Mouse (Mus musculus): ENCODE data around the gene Gm36864.
"Not testable (repeated sequence)": the region's sequence is repeated elsewhere in the genome, so short reads cannot be mapped to it uniquely, and the experiment has no call there.

Gm36864 gene

GRCm38 (mm10) chr7:44235909-44236308, at the start of gene Gm36864:
Gm36864 (plus strand) TSS chr7:44236177.
- no peak for DNase-seq (ENCODE audit: low spot score)

- DNase-seq (ENCODE audit: low spot score) = not testable (repeated sequence)
Measured at GRCm38 (mm10) chr7:44186516-44186915, 49.5 kb upstream of the Gm36864 start.

- DNase-seq (ENCODE audit: low spot score) = not testable (repeated sequence)
Measured at GRCm38 (mm10) chr7:44187936-44188335, 48.0 kb upstream of the Gm36864 start, which contains the start of gene Klk1b24. Klk1b24 (plus strand) TSS chr7:44188236.

GRCm38 (mm10) chr7:44193466-44193865, 42.5 kb upstream of the Gm36864 start:
- DNase-seq (ENCODE audit: low spot score) = not testable (repeated sequence)

GRCm38 (mm10) chr7:44197891-44198290, 38.1 kb upstream of the Gm36864 start, which contains the start of gene Klk1b3:
Klk1b3 (plus strand) TSS chr7:44198191.
- DNase-seq (ENCODE audit: low spot score) = no peak

- not testable (repeated sequence) for DNase-seq (ENCODE audit: low spot score)
Measured at GRCm38 (mm10) chr7:44207135-44207534, 28.8 kb upstream of the Gm36864 start, which contains the start of gene Klk1b4. Klk1b4 (plus strand) TSS chr7:44207435.

- no peak for DNase-seq (ENCODE audit: low spot score)
Measured at GRCm38 (mm10) chr7:44208307-44208706, 27.7 kb upstream of the Gm36864 start.

- no peak for DNase-seq (ENCODE audit: low spot score)
Measured at GRCm38 (mm10) chr7:44215645-44216044, 20.3 kb upstream of the Gm36864 start, which contains the start of gene Klk1b5. Klk1b5 (plus strand) TSS chr7:44215945.

GRCm38 (mm10) chr7:44221601-44222000, 14.4 kb upstream of the Gm36864 start:
- not testable (repeated sequence) for DNase-seq (ENCODE audit: low spot score)

- DNase-seq (ENCODE audit: low spot score) = not testable (repeated sequence)
Measured at GRCm38 (mm10) chr7:44222335-44222734, 13.6 kb upstream of the Gm36864 start.

GRCm38 (mm10) chr7:44225076-44225475, 10.9 kb upstream of the Gm36864 start, which contains the start of gene Klk1:
Klk1 (plus strand) TSS chr7:44225360.
- no peak for DNase-seq (ENCODE audit: low spot score)

- no peak for DNase-seq (ENCODE audit: low spot score)
Measured at GRCm38 (mm10) chr7:44239913-44240312, 3.9 kb downstream of the Gm36864 start.

GRCm38 (mm10) chr7:44240712-44241111, 4.7 kb downstream of the Gm36864 start:
- DNase-seq (ENCODE audit: low spot score) = no peak

- no peak for DNase-seq (ENCODE audit: low spot score)
Measured at GRCm38 (mm10) chr7:44241163-44241562, 5.2 kb downstream of the Gm36864 start.

GRCm38 (mm10) chr7:44244080-44244479, 8.1 kb downstream of the Gm36864 start:
- DNase-seq (ENCODE audit: low spot score) = no peak

- peak; percentile 91 for DNase-seq (ENCODE audit: low spot score)
Measured at GRCm38 (mm10) chr7:44246055-44246983, 10.3 kb downstream of the Gm36864 start, which contains the start of the genes 1700028J19Rik and 2410002F23Rik. 1700028J19Rik (minus strand) TSS chr7:44246695. 2410002F23Rik (plus strand) TSS chr7:44246722.

- DNase-seq (ENCODE audit: low spot score) = peak; percentile 53
Measured at GRCm38 (mm10) chr7:44246984-44247470, 11.1 kb downstream of the Gm36864 start.

GRCm38 (mm10) chr7:44247971-44248370, 12.0 kb downstream of the Gm36864 start:
- no peak for DNase-seq (ENCODE audit: low spot score)

- no peak for DNase-seq (ENCODE audit: low spot score)
Measured at GRCm38 (mm10) chr7:44249248-44249647, 13.3 kb downstream of the Gm36864 start.

- not testable (repeated sequence) for DNase-seq (ENCODE audit: low spot score)
Measured at GRCm38 (mm10) chr7:44250732-44251275, 14.8 kb downstream of the Gm36864 start.

- no peak for DNase-seq (ENCODE audit: low spot score)
Measured at GRCm38 (mm10) chr7:44253023-44253616, 17.1 kb downstream of the Gm36864 start.

- no peak for DNase-seq (ENCODE audit: low spot score)
Measured at GRCm38 (mm10) chr7:44254930-44255329, 19.0 kb downstream of the Gm36864 start.

Data from urinary bladder, postnatal 14 days (tissue).